Mouse (Mus musculus) induced T-regulatory cell, adult 2 months (primary cell): Measurements from ENCODE around the gene Gclc.

Experiments used
- DNase-seq: peaks from one replicate; pipeline ENCODE4 v3.0.0-alpha.2; 2012; ENCODE audit warnings: low read depth

Gclc gene

DNA sequence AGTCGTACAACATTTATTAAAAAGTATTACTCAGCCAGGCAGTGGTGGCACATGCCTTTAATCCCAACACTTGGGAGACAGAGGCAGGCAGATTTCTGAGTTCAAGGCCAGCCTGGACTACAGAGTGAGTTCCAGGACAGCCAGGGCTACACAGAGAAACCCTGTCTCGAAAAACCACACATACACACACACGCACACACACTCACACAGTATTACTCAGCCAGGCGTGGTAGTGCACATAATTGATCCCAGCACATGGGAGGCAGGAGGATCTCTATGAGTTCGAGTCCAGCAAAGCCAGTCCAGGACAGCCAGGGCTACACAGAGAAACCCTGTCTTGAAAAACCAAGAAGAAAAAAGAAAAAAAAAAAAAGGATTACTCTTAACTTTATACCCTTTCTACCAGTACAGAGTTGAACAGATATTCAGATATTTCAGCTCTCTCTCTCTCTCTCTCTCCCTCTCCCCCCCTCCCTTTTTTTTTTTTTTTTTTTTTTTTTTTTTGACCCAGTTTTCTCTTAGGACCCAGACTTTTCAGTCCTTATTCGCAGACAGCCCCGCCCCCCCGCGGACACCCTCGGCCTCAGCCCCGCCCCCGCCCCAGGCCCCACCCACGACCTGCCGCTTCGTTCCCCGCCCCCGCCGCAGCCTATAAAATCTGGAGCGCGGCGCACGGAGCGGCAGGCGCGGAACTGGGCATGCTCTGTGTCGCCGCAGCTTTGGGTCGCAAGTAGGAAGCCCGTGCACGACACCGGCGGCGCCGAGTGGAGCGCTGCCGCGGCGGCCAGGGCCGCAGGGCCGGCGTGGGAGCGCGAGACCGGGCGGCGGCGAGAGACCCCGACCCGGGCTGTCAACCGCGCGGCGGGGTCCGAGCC lies at the start of gene Gclc:
Gclc (plus strand) TSS at position 683 of the 875 bp plus-strand sequence.
- DNase-seq, result peak; percentile 94

DNA sequence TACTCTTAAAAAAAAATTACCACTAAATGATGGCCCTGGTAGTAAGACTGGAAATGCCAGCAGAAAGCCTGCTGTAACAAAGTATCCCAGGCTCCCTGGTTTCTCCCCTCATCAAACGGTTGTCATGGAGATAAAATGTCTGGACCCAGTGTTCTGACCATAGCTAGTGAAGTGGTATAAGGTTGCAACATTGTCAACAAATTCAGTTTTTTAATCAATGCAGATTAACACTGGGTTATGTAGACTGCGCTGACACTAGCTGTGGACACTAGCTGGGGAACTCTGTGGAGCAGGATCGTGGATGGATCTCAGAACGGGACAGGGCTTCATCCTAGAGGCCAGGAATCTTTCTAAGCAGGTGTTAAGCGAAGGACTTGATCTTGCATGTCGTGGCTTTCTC lies 47.8 kb upstream of the Gclc start:
- DNase-seq, result no peak

DNA sequence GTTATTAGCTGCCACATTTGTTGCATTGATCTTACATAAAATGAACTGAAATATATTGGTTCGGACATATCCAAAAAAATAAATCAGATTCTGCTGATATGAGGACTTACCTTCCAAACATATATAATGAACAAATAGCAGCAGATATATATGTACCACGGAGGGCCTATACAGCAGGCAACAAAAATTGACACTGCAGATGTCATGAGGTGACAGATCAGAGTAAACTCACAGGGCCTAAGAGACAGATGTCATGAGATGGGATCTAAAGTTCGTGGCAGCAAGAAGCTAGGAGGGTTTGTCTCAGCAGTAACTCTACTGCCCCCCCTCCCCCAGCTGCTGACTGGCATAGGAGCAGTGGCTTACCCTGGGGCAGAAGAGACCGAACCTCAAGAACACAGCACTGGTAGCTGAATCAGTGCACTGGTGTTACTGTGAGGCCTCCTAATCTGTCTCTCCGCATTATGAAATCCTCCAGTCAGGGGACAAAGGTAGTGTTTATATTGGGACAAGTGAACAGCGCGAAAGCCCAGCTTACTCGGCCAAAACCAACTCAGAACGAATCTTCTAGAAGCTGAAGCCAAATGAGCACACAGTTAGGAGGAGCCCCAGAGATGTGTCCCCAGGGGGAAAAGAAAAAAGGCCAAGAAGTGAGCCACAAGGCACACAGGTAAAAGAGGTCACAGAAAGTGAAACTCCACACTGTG lies 46.7 kb upstream of the Gclc start:
- no peak for DNase-seq

DNA sequence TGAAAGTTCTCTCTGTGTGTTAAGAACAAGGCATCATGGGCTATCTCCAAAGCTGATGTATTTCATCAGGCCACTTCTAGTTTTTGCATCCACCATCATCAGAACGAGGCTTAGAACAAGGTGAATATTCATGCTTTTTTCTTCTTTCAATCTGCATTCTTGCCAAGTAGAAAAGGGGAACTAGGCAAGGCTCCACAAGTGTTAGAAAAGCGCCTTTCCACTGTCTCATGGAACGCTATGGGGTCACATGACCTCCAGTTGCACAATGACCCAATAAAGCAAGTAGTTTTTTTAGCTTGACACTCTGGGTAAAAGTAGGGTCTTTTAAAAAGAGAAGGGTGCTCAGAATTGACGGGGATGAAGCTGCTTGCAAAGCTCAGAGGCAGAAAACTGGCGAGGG lies 45.4 kb upstream of the Gclc start:
- DNase-seq, result no peak

DNA sequence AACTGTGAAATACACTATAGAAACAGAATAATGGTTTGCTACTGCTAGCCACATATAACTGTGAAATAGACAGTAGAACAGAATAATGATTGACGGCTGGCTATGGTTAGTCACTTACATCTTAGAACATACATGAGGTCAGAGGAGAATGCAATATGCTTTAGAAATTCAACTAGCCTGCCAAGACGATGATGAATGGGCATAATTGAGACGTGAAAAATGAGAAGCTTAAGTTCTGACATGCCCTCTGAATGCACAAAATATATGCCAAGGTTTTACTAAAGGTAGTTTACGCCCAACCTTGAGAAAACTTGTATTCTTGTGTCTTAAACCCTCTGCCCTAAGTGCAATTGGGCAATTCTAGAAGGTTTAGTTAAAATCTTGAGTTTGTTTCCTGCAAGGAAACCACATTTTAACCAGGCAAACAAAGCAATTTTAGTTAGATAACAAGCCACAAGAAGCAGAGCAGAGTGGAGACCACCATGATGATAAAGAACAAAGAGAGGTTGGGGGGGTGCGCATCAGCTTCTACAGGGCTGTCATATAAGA lies 43.2 kb upstream of the Gclc start:
- DNase-seq, result no peak

DNA sequence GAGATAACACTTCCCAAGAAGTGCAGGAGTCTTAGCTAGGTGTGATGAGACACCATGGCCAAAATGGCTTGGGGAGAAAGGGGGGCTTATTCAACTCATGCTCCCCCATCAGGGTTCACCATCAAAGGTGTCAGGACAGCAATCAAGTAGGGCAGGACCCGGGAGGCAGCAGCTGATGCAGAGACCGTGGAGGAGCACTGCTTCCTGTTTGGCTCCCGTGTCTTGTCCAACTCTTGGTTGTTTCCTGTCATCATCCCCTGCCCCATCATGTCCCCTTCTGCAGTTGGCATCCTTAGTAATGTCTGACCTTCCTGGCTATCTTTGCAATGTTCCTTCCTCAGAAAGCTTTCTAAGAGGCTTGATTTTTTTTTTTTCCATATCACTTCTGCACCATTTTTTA lies 41.5 kb upstream of the Gclc start:
- DNase-seq, result no peak

DNA sequence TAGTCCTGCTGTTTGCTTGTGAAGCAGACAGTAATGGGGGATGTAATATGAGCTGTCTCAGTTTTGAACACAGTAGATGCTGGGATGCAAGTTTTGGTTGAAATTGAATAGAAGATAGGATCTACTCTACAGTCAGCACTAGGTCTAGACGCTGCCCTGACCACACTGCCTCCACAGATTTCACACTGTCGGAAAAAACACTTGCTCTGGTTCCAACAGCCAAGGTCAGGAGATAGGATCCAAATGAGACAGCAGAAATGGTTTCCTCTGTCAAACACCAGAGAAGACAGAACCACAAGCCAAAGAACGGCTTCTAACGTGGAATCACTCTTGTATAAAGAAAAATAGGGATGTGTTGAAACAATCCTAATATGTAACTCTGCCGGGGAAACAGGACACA lies 41.0 kb upstream of the Gclc start:
- no peak for DNase-seq

DNA sequence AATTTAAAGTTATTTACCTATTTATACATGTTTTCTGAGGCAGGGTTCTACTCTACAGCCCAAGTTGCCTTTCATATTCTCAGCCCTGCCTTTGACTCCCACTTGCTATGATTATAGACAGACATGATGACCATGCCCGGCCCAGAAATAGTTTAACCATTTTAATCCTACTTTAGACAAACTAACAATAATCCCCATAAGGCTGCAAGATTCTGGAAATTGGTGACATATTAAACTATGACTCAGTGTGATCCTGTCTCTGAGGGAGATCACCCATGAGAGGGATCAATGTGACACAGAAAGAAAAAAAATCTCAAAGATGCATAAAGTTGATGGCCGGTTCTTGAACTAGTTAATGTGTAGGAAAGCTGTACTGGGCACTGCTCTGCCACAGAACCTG lies 39.1 kb upstream of the Gclc start:
- no peak for DNase-seq

DNA sequence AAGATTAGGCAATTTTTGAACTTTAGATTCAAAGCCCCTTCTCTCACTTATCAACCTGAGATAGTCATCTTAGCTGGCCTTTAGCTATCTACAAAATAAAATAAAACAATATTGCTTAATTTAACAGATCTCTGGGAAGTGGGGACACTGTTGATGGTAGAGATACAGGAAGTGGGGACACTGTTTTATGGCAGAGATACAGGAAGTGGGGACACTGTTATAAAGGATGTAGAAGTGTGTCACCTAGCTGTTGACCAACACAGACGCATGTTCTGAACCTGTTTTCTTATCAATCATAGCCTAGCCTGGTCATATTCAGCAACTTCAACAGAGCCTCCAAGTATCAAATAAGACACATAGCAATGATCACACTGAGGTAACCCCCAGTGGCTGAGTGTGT lies 38.3 kb upstream of the Gclc start:
- DNase-seq, result no peak

DNA sequence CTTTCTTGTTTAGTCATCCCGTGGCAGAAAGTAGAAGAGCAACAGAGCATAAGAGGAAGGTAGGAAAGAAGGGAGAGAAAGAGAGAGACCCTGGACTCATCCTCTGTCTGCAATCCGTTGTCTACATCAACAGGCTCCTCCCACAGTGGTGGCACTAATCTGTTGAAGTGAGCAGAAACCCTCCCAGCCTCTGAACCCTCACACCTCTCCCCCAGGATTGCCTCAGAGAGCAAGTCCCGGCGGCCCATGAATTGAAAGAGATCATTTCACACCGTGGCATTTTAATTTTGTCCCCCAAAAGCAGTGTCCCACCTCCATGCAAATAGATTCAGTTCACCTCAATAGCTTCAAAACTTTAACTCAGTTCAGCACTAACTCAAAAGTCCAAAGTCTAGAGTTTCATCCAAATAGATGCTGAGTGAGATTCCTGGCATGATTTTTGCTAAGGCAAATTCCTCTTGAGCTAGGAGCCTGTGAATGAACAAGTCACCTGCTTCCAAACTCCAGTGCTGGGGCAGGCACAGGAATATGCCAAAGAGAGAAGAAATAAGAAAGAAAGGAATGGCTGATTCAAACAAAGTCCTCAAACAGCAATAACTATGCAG lies 36.4 kb upstream of the Gclc start:
- no peak for DNase-seq

DNA sequence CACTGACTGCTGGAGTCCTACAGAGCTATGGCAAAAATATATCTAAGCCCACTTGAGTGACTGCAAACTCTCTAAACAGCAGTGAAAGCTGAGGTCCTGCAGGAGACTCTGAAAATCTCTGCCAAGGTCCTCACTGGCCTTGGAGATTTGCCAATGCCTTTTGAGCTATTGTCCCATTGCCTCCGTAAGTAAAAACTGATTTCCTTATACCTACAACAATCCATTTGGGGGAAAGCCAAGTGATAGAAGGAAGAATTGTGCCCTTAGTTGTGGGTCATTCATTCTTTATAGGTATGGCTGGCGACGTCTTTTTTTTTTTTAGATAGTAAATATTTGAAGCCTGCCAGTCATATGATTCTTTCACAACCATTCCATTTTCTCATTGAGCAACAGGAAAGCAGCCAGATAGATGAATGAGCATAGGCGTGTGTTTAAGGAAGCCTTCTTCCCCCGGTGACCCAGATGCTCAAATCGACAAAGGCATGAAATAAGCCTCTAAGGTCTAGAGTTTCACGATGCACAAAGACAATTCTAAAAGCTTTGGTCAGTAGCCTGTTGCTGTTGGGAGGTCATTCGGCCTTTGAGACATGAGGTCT lies 35.4 kb upstream of the Gclc start:
- no peak for DNase-seq

DNA sequence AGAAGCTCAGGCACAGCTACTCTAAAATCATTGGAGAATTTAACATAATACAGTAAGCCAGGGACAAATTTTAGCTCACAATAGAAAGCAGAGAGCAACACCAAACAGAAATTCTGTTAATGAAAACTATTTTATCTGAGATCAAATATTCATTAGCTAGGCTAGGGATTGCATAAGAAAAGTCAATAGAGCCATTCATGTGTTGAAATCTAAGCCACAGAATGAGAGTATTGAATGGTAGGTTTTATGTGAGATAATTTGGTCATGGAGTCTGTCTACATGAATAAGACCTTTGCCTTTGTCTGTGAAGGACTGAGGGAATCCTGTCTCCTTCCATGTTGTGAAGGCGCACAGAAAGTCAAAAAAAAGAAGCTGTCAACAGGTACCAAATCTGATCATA lies 34.7 kb upstream of the Gclc start:
- no peak for DNase-seq

DNA sequence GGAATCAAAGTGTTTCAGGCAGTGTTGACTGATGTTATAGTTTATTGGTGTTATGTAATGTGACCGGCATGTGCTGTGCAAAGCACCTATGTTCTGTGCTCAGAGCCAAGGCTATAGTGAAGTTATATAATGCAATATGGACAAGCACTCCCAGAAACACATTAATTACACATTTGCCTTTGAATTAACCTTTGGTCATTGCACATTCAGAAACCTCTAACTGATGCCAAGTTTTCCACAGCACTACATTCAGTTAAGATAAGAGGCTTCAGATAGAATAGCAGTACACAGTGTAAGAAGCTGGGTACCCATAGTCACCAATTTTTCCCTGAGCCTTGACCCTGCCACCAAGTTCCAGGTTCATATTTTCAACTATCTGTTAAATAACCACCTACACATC lies 32.0 kb upstream of the Gclc start:
- no peak for DNase-seq

DNA sequence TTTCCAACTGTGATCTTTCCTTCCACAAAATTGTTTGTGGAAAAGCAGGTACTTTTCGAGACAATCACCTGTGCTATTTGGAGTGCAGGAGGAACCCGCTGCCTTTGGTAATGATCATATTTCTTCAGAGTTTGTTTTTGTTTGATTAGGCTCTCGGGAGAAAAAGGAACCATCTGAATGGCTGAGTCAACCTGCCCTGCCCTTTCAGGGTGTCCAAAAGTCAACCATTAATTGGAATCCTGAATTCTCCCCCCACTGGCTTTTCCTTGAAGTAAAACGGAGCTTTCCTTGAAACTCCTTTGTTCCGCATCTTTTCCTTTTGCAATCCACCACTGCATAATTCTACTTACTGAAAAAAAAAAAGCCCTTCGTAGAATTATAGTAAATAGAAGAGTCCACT lies 30.1 kb upstream of the Gclc start:
- DNase-seq, result no peak

DNA sequence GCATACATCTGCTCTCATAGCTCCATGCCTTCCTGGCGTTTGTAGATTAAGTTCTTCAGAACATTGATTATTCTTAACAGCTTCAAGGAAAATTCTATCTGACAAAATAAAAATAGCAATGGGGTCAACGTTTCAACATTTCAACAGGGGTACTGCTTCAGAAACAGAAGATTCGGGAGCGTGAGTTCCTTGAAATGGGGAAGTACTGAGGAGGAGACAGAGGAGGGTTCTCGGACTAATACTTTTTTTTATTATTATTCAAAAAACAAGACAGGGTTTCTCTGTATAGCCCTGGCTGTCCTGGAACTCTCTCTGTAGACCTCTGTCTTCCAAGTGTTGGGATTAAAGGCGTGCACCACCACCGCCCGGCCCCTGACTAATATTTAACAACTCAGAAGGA lies 28.9 kb upstream of the Gclc start:
- no peak for DNase-seq

DNA sequence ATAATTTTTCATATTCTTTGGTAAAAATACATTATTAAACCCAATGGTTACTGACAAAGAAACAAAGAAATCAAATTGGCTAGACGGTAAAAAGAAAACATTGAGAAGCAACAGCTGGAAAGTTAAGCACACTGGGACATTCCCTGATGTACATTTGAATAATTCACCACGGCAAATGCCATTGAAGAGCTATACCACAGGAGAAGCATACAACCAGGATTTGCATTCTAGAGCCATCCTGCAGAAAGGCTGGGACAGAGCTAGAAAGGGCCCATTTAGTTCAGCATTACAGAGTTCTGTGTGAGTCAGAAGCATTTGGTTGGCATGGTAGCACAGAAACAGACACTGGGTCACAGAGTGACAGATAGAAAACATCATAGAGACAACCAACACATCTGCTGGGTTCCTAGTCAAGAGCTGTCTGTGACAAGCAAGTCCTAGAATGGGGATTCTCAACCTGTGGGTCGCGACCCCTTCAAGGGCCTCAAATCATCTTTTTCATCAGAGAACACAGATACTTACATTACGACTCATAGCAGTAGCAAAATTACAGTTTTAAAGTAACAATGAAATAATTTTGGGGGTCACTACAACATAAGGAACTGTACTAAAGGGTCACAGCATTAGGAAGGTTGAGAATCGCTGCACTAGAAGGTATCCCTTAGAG lies 28.2 kb upstream of the Gclc start:
- DNase-seq, result no peak

DNA sequence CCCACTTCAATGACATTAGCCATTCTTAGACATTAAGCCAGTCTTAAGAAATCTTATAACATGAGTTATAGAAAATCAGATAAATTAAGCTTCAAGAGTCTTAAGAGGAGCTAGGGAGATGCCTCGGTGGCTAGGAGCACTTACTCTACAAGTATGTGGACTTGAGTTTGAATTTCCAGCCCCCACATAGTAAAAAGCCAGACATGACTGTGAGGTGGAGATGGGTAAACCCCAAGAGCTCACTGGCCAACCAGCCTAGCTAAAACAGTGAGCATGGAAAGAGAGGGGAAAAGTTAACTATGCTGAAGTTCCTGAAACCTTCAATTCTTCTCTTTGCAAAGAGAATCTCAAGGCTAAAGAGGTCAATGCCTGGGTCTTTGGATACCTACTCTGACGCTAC lies 27.3 kb upstream of the Gclc start:
- no peak for DNase-seq

DNA sequence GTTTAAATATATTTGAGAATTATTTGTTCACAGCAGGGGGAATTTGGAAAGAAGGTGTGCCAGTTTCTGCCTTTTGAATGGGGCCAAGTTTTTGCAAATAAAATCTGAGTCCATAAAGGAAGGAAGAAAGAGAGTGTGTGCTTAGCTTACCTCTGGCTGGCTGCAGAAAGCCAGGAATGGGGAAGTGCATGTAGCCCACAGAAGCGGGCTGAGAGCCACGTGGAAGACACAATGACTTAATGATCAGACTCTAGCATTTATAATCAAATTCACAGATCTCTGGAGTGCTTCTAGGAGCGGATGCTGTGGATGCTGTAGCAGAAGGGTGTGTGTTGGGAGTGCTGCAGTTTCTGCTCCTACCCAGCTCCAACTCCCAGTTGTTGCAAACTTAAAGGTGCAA lies 22.3 kb upstream of the Gclc start:
- DNase-seq, result no peak

DNA sequence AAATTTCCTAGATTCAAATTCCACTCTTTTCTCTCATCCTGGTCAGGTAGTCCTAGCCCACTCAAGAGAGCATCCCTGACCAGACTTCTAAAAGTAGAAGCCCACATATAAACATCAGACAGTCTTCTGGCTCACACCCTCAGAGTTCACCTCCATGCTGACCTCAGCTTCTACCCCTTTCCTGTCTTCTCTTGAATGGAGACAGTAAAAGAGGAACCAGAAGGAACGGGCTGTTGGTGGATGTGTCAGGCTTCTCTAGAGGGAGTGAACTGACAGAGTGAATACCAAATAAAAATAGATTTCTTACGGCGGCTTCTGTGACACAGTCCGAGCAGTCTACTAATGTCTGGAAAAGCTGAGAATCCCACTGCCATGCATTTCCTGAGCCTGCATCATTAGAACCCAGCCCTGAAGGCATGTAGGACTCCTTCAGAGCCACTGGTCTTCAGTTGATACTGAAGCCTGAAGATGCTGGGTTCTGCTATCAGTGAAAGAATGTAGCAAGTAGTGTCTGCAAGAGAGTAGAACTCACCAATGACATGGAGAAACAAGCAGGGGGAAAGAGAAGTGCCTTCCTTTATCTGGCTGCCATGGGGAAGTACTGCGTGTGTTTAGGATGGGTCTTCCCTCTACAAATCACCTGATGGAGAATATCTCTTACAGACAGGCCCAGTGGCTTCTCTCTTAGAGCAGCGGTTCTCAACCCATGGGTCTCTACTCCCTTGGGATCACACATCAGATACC lies 16.9 kb upstream of the Gclc start:
- DNase-seq, result no peak

DNA sequence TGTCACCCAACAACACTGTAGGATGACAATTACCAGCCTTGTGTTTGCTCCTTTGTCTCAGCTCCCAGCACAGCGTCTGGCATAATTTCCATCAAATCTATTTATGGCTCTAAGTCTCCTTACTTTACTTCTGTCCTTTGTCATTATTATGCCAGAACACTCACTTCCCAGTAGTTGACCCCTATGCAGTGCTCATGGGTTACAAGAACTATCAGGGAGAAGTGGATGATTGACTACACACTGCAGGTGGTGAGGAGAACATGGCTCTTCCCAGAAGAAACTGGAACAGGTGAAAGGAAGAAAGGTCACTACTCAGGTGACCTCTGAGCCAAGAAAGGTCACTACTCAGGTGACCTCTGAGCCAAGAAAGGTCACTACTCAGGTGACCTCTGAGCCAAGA lies 12.9 kb upstream of the Gclc start:
- DNase-seq, result no peak

DNA sequence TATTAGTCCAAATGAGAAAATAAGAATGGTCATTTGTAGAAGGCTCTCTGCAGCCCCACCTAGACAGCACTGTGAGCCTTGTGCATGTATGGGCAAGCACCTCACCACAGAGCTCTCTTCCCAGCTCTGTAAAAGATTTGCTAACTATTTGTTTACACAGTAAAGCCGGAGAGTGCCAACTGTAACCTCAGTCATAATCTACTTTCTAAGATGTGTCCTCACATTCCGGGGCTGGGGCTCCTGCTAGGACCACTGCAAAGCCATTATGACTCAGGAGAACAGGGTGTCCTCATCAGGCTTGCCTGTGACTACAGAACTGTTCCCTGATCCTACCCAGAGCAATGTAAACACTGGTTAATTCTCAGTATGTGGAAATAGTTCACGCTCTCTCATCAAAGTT lies 9.5 kb upstream of the Gclc start:
- DNase-seq, result no peak
